Mouse (Mus musculus): ENCODE data around the gene Sipa1l1.

- no peak for TF ChIP-seq CTCF (IDR thresholded peaks at IDR 0.05; ENCODE audit: borderline replicate concordance, insufficient read depth, low read depth, low read length)
- no peak for TF ChIP-seq POLR2A (IDR thresholded peaks at IDR 0.05; ENCODE audit: borderline replicate concordance, insufficient read depth, low read length)
Measured at GRCm38 (mm10) chr12:82427416-82427815, 258.3 kb downstream of the Sipa1l1 start.

All from cerebellum, adult 2 months (tissue).